Comparison of ENCODE assay signal across 16 mouse cellular contexts in genomic region chr1:176951836-176952235, GRCm38 (mm10).
DNase-seq lines count a peak whose midpoint lies in the region; ATAC-seq lines count a peak whose summit lies in the region.
"Had no signal": no experiment of that assay in that cellular context is flagged by ENCODE, and none has a peak within 500 bp of the region (broad histone marks: within the 10 kb centered on the region; RNA-seq: fewer than 3 reads in every experiment).

No protein-coding gene starts in this region.

- 29% methylated on average over 7 of the region's 7 CpGs for whole genome bisulfite sequencing in hindbrain, embryonic 14.5 days
- WGBS in hindbrain, embryonic 11.5 days, result 54% methylated on average over 7 of the region's 7 CpGs
- WGBS in forebrain, embryonic 16.5 days, result 19% methylated on average over 7 of the region's 7 CpGs
- WGBS in intestine, embryonic 16.5 days, result 62% methylated on average over 7 of the region's 7 CpGs

- no peak overlapping the region for H3K4me2 ChIP-seq in hindbrain, embryonic 14.5 days (replicated peaks)
- H3K4me2 ChIP-seq in hindbrain, embryonic 11.5 days (replicated peaks; ENCODE audit: low read depth, low read length), result no peak overlapping the region
- no peak overlapping the region; the same call in 1 of the 2 replicates for H3K4me2 ChIP-seq in forebrain, embryonic 16.5 days (ENCODE audit: low read length)
- no peak overlapping the region for H3K4me2 ChIP-seq in intestine, embryonic 16.5 days (ENCODE audit: low read depth, low read length)
- H3K4me2 ChIP-seq: embryonic facial prominence, embryonic 12.5 days; liver, embryonic 11.5 days; midbrain, embryonic 11.5 days had no signal

- no peaks in the 10 kb centered on the region for H3K27me3 ChIP-seq in hindbrain, embryonic 14.5 days (ENCODE audit: control insufficient read depth, insufficient read depth, low read length)
- no peaks in the 10 kb centered on the region for H3K27me3 ChIP-seq in hindbrain, embryonic 11.5 days (ENCODE audit: control insufficient read depth, insufficient read depth, low read length)
- H3K27me3 ChIP-seq in forebrain, embryonic 16.5 days (replicated peaks; ENCODE audit: control insufficient read depth, insufficient read depth, low read length), result no peaks in the 10 kb centered on the region
- H3K27me3 ChIP-seq in intestine, embryonic 16.5 days (replicated peaks; ENCODE audit: control insufficient read depth, insufficient read depth, low read length), result no peaks in the 10 kb centered on the region
- H3K27me3 ChIP-seq: embryonic facial prominence, embryonic 12.5 days had no signal

- no peak overlapping the region for H3K4me3 ChIP-seq in hindbrain, embryonic 14.5 days (replicated peaks; ENCODE audit: low read length)
- H3K4me3 ChIP-seq in hindbrain, embryonic 11.5 days (ENCODE audit: low read depth, low read length), result no peak overlapping the region
- H3K4me3 ChIP-seq in forebrain, embryonic 16.5 days (replicated peaks; ENCODE audit: low read length), result no peak overlapping the region
- no peak overlapping the region for H3K4me3 ChIP-seq in intestine, embryonic 16.5 days (ENCODE audit: low read length)
- H3K4me3 ChIP-seq: embryonic facial prominence, embryonic 12.5 days; heart, embryonic 10.5 days; limb, embryonic 10.5 days; myocyte had no signal

- no peaks in the 10 kb centered on the region for H3K9me3 ChIP-seq in hindbrain, embryonic 14.5 days (ENCODE audit: control insufficient read depth, low read length)
- H3K9me3 ChIP-seq in hindbrain, embryonic 11.5 days (ENCODE audit: control insufficient read depth, low read length), result no peaks in the 10 kb centered on the region
- no peaks in the 10 kb centered on the region for H3K9me3 ChIP-seq in forebrain, embryonic 16.5 days (ENCODE audit: control insufficient read depth, low read length)
- no peaks in the 10 kb centered on the region for H3K9me3 ChIP-seq in intestine, embryonic 16.5 days (ENCODE audit: control insufficient read depth, low read length)
- H3K9me3 ChIP-seq: embryonic facial prominence, embryonic 12.5 days; heart, embryonic 10.5 days; limb, embryonic 10.5 days had no signal

- H3K36me3 ChIP-seq in hindbrain, embryonic 14.5 days (replicated peaks; ENCODE audit: control insufficient read depth, insufficient read depth), result no peaks in the 10 kb centered on the region
- H3K36me3 ChIP-seq in hindbrain, embryonic 11.5 days (ENCODE audit: control insufficient read depth, insufficient read depth, low read length), result no peaks in the 10 kb centered on the region
- peaks cover 3% of the 10 kb centered on the region; the same call in 1 of the 2 replicates for H3K36me3 ChIP-seq in forebrain, embryonic 16.5 days (ENCODE audit: control insufficient read depth, insufficient read depth)
- H3K36me3 ChIP-seq in intestine, embryonic 16.5 days (ENCODE audit: control insufficient read depth, insufficient read depth, low read length), result no peaks in the 10 kb centered on the region

- DNase-seq in hindbrain, embryonic 14.5 days (ENCODE audit: low spot score), result peak; percentile 53
- no peak for DNase-seq in hindbrain, embryonic 11.5 days (ENCODE audit: low spot score)
- peak; percentile 35 for DNase-seq in retina, postnatal 1 day
- DNase-seq in retina, embryonic 14.5 days (ENCODE audit: low spot score), result no peak
- no peak for DNase-seq in urinary bladder, postnatal 14 days (ENCODE audit: low spot score)
- DNase-seq: adrenal gland, postnatal 10 days; cerebellum, adult 2 months; heart, postnatal 10 days had no signal

- peak; percentile 22; the same call in 1 of the 2 replicates for ATAC-seq in hindbrain, embryonic 14.5 days (ENCODE audit: low FRiP score)
- no peak for ATAC-seq in hindbrain, embryonic 11.5 days (ENCODE audit: low FRiP score)
- 0 out of 2 replicates have a peak, but pooled peaks have one; percentile 3 for ATAC-seq in forebrain, embryonic 16.5 days
- no peak for ATAC-seq in intestine, embryonic 16.5 days

- H3K4me1 ChIP-seq in hindbrain, embryonic 14.5 days (replicated peaks; ENCODE audit: control insufficient read depth, insufficient read depth, low read length), result peaks cover 14% of the 10 kb centered on the region
- H3K4me1 ChIP-seq in hindbrain, embryonic 11.5 days (replicated peaks; ENCODE audit: control insufficient read depth, insufficient read depth, low read length), result no peaks in the 10 kb centered on the region
- peaks cover 24% of the 10 kb centered on the region for H3K4me1 ChIP-seq in forebrain, embryonic 16.5 days (replicated peaks; ENCODE audit: control insufficient read depth, insufficient read depth, low read length)
- no peaks in the 10 kb centered on the region for H3K4me1 ChIP-seq in intestine, embryonic 16.5 days (ENCODE audit: control insufficient read depth, insufficient read depth, low read length)
- H3K4me1 ChIP-seq: embryonic facial prominence, embryonic 12.5 days; heart, embryonic 10.5 days; limb, embryonic 10.5 days had no signal

- H3K9ac ChIP-seq in hindbrain, embryonic 14.5 days, result no peak overlapping the region
- no peak overlapping the region for H3K9ac ChIP-seq in hindbrain, embryonic 11.5 days (ENCODE audit: low read depth, low read length)
- H3K9ac ChIP-seq in forebrain, embryonic 16.5 days (replicated peaks; ENCODE audit: low read depth, low read length), result peak overlapping the region; percentile 54
- H3K9ac ChIP-seq in intestine, embryonic 16.5 days (ENCODE audit: low read depth, low read length), result no peak overlapping the region
- H3K9ac ChIP-seq: embryonic facial prominence, embryonic 12.5 days had no signal

- no peak overlapping the region for H3K27ac ChIP-seq in hindbrain, embryonic 14.5 days
- no peak overlapping the region for H3K27ac ChIP-seq in hindbrain, embryonic 11.5 days (ENCODE audit: low read depth, low read length)
- peak overlapping the region; percentile 90 for H3K27ac ChIP-seq in forebrain, embryonic 16.5 days (ENCODE audit: low read length)
- H3K27ac ChIP-seq in intestine, embryonic 16.5 days (ENCODE audit: low read length), result no peak overlapping the region
- H3K27ac ChIP-seq: embryonic facial prominence, embryonic 12.5 days; heart, embryonic 10.5 days; limb, embryonic 10.5 days had no signal

Comparison
In these comparisons a context has a peak if more than half of its experiments do, and no peak if none do; other contexts are left out.
1. ATAC-seq: peak in hindbrain, embryonic 14.5 days (single experiment) and forebrain, embryonic 16.5 days (single experiment); none in hindbrain, embryonic 11.5 days (single experiment) and intestine, embryonic 16.5 days (single experiment).
2. DNase-seq: peak in hindbrain, embryonic 14.5 days (single experiment) and retina, postnatal 1 day (single experiment); none in hindbrain, embryonic 11.5 days (single experiment), retina, embryonic 14.5 days (single experiment) and urinary bladder, postnatal 14 days (single experiment).